Mouse (Mus musculus): Measurements from ENCODE around the gene Olfr699. TPM values are rescaled to one million over a fixed set of nuclear protein-coding genes. Genes with fewer than 3 reads are reported as not detected.
"Not testable (repeated sequence)": the region's sequence is repeated elsewhere in the genome, so short reads cannot be mapped to it uniquely, and the experiment has no call there.

Olfr699 gene
- total RNA-seq (2021) = not detected
- long read RNA-seq, experiment 1 = 0 reads
- long read RNA-seq, experiment 2 = 0 reads

GRCm38 (mm10) chr7:106793098-106793497, at the start of gene Olfr699:
Gene Olfr699 (minus strand): TSS chr7:106793198.
- intact Hi-C loops (cut with DNase I) = no loop called here
- DNase-seq (ENCODE audit: low spot score in 2 of 2) = no peak

DNA sequence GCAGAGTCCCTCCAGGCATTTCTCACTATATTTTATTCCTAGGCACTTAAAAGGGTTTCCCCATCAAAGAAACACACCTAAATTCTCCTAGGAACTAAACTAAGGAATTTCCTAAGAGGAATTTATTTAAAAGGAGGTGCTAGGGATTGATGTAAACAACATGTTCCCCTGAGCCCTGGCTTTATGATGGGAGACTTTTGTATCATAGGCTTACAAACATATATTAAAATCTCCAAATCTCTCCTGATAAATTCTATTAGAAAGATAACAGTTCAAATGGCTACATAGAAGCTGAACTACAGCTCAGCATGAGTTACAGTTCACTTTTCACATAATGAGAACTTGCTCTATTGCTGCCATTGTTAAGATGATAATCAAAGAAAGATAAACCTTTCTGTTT, 40.8 kb upstream of the Olfr699 start, which contains the start of gene Olfr702:
Gene Olfr702, minus strand, starts transcription at position 101 of the 400 bp plus-strand sequence.
- no peak for DNase-seq (ENCODE audit: low spot score in 2 of 2)
- intact Hi-C loops (cut with DNase I) = no loop called here

- intact Hi-C loops (cut with DNase I) = no loop called here
- DNase-seq (ENCODE audit: low spot score in 2 of 2) = no peak
Measured at GRCm38 (mm10) chr7:106818414-106818813, 25.4 kb upstream of the Olfr699 start.

- intact Hi-C loops (cut with DNase I) = no loop called here
- peak in 1 of 2 experiments; percentile 5 for DNase-seq (ENCODE audit: low spot score in 2 of 2)
Measured at GRCm38 (mm10) chr7:106815775-106816174, 22.8 kb upstream of the Olfr699 start.

- intact Hi-C loops (cut with DNase I) = no loop called here
- DNase-seq (ENCODE audit: low spot score in 2 of 2) = no peak
Measured at GRCm38 (mm10) chr7:106813829-106814228, 20.8 kb upstream of the Olfr699 start, which contains the start of gene Olfr701. Gene Olfr701 (plus strand): TSS chr7:106814129.

DNA sequence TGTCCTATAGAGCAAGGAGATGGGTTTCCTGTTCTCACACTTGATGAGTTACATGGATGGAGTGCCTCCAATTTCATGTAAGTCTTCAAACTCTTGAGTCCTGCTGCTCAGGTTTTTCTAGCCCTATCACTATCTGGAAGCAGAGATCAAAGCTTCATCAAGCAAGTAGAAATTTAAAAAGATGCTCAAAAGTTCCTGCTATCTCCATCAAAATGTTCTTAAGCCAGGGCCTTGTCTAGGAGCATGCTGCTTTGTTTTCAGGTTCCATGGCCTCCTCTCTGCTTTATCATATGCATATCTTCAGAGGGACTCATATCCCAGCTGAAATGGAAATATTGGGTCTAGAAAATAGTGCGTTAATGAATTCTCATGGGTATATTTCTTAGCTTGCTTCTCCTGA, 15.7 kb upstream of the Olfr699 start, which contains the start of gene Olfr700:
Gene Olfr700, minus strand, starts transcription at position 101 of the 400 bp plus-strand sequence.
- DNase-seq (ENCODE audit: low spot score in 2 of 2) = no peak
- intact Hi-C loops (cut with DNase I) = no loop called here

DNA sequence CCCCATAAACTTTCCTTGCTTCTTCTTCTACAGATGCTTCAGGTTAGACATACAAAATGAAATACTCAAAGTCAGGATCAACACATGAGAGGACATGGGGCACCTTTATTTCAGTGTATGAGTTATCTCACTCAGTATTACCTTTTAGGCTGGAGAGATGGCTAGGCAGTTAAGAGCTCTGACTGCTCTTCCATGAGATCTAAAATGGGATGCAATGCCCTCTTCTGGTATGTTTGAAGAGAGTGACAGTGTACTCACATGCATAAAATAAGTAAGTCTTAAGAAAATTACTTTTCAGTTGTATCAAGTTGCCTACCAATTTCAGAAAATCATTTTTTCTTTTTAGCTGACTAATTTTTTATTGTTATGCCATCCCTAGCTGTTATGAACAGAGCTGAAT, 4.7 kb downstream of the Olfr699 start:
- no peak for DNase-seq (ENCODE audit: low spot score in 2 of 2)
- intact Hi-C loops (cut with DNase I) = no loop called here

GRCm38 (mm10) chr7:106761008-106761407, 32.0 kb downstream of the Olfr699 start:
- DNase-seq (ENCODE audit: low spot score in 2 of 2); intact Hi-C loops (cut with DNase I): not testable (repeated sequence)

- intact Hi-C loops (cut with DNase I) = no loop called here
- no peak for DNase-seq (ENCODE audit: low spot score in 2 of 2)
Measured at GRCm38 (mm10) chr7:106758800-106759199, 34.2 kb downstream of the Olfr699 start.

DNA sequence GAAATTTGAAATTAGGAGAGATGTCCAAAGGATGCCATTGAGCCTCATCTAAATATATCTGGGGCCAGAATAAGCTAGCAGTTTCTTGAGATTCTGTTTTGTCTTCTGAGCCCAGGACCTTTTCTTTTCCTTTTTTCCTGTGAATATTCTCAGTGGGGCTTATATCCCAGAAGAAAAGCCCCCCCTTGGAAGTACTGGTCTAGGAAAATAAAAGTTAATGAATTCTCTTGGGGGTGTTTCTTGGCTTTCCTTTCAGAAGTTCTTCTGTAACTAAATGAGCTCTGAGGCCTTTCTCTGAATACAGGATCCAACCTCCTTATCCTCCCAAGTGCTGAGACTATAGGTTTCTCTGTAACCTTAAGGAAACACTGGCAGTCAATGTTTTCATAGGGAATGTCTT, 37.7 kb downstream of the Olfr699 start, which contains the start of gene Olfr698:
Gene Olfr698, minus strand, starts transcription at position 101 of the 400 bp plus-strand sequence.
- intact Hi-C loops (cut with DNase I) = no loop called here
- no peak for DNase-seq (ENCODE audit: low spot score in 2 of 2)

- intact Hi-C loops (cut with DNase I) = no loop called here
- no peak for DNase-seq (ENCODE audit: low spot score in 2 of 2)
Measured at GRCm38 (mm10) chr7:106745811-106746210, 47.2 kb downstream of the Olfr699 start.

DNA sequence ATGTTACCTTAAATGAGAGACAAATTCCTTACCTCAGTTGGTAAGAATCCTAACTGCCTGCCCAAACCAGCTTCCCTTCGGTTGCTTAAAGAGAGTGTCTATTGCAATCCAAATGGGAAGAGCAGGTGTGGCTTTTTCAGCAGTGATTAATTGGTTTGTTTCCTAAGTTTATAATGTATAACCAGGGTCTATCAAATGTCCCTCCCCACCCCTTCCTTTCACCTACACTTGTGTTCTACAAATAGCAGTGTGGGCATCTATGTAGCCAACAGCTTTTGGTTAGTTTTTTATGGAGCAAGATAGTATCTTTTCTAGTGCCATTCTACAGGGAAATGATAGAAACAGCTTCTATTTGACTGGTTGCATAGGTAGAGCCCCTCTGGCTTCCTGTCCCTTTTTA, 50.7 kb downstream of the Olfr699 start, which contains the start of gene Olfr697:
Gene Olfr697, minus strand, starts transcription at position 101 of the 400 bp plus-strand sequence.
- intact Hi-C loops (cut with DNase I) = no loop called here
- DNase-seq (ENCODE audit: low spot score in 2 of 2) = no peak

Other genes starting within 250 kb of the Olfr699 start
- not detected for gene Olfr693, start 112.6 kb downstream of the Olfr699 start, total RNA-seq (2021)
- gene Olfr694, start 101.4 kb downstream of the Olfr699 start, total RNA-seq (2021) = not detected
- gene Olfr695, start 76.8 kb downstream of the Olfr699 start, total RNA-seq (2021) = not detected
- not detected for gene Olfr697, start 50.8 kb downstream of the Olfr699 start, total RNA-seq (2021)
- not detected for gene Olfr698, start 37.8 kb downstream of the Olfr699 start, total RNA-seq (2021)
- gene Olfr700, start 15.6 kb upstream of the Olfr699 start, total RNA-seq (2021) = not detected
- not detected for gene Olfr701, start 20.9 kb upstream of the Olfr699 start, total RNA-seq (2021)
- gene Olfr702, start 40.7 kb upstream of the Olfr699 start, total RNA-seq (2021) = not detected
- gene Olfr703, start 50.2 kb upstream of the Olfr699 start, total RNA-seq (2021) = not detected
- gene Olfr704, start 70.0 kb upstream of the Olfr699 start, total RNA-seq (2021) = not detected
- not detected for gene Olfr705, start 83.7 kb upstream of the Olfr699 start, total RNA-seq (2021)
- not detected for gene Olfr706, start 95.0 kb upstream of the Olfr699 start, total RNA-seq (2021)
- gene Olfr707, start 108.0 kb upstream of the Olfr699 start, total RNA-seq (2021) = not detected
- not detected for gene Olfr1532-ps1, start 114.8 kb upstream of the Olfr699 start, total RNA-seq (2021)
- gene Olfr709-ps1, start 139.0 kb upstream of the Olfr699 start, total RNA-seq (2021) = not detected
- not detected for gene Olfr710, start 155.1 kb upstream of the Olfr699 start, total RNA-seq (2021)
- not detected for gene Olfr6, start 170.7 kb upstream of the Olfr699 start, total RNA-seq (2021)
- not detected for gene Olfr711, start 182.3 kb upstream of the Olfr699 start, total RNA-seq (2021)
- gene Olfr2, start 212.9 kb upstream of the Olfr699 start, total RNA-seq (2021) = not detected
- not detected for gene Olfr713, start 238.0 kb upstream of the Olfr699 start, total RNA-seq (2021)

All from left cerebral cortex, postnatal 14 days (tissue).